Comparison of ENCODE assay signal across 19 mouse cellular contexts in the genomic region with DNA sequence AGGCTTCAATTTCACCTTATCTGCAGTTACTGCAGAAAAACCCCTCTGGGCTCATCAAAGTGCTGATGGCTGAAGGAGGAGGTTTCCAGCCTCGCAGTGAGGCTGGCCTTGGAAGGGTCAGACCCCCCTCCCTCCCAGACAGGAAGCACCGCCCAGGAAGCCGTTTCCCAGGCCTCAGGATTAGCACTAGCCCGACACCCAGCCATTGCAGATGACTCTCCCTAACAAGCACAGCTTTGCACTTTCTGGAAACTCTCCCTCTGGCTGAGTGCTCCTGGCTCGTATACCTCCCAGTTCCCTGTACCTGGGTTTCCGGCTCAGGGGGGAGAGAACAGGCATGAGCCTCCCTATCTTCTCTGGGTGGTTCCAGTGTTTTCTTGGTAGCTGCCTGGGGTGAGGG. TPM values are rescaled to one million over a fixed set of nuclear protein-coding genes. Genes with fewer than 3 reads are reported as not detected.
A peak's percentile ranks its signal among the peaks of the same experiment; 100 is the strongest.
DNase-seq lines count a peak whose midpoint lies in the region; ATAC-seq and TF ChIP-seq lines count a peak whose summit lies in the region.
"Had no signal": no experiment of that assay in that cellular context is flagged by ENCODE, and none has a peak within 500 bp of the region (broad histone marks: within the 10 kb centered on the region; RNA-seq: fewer than 3 reads in every experiment).

No protein-coding gene starts in this region.

- no peak overlapping the region for H3K9ac ChIP-seq in kidney, postnatal 0 days (ENCODE audit: low read depth, low read length)
- H3K9ac ChIP-seq: hindbrain, embryonic 13.5 days; limb, embryonic 15.5 days; midbrain, embryonic 12.5 days; neural tube, embryonic 13.5 days had no signal

- no peaks in the 10 kb centered on the region for H3K27me3 ChIP-seq in kidney, postnatal 0 days (ENCODE audit: insufficient read depth, low read length)
- peaks cover 19% of the 10 kb centered on the region for H3K27me3 ChIP-seq in megakaryocyte, embryonic 14.5 days (replicated peaks)
- H3K27me3 ChIP-seq: hindbrain, embryonic 13.5 days; limb, embryonic 15.5 days; midbrain, embryonic 12.5 days; neural tube, embryonic 13.5 days had no signal

- TF ChIP-seq CTCF in kidney, postnatal 0 days (IDR thresholded peaks at IDR 0.05; ENCODE audit: low read depth), result no peak

- DNase-seq in adrenal gland, postnatal 10 days, result peak; percentile 25
- DNase-seq in adrenal gland, adult 18-20 months (ENCODE audit: low spot score in 2 of 2), result no peak
- peak; percentile 15 for DNase-seq in kidney, postnatal 0 days (ENCODE audit: low spot score)
- no peak for DNase-seq in kidney, adult 18-20 months
- no peak for DNase-seq in layer of hippocampus, adult 8-10 months (ENCODE audit: low spot score in 2 of 2)
- DNase-seq in right cerebral cortex, adult 2 months (ENCODE audit: low spot score in 2 of 2), result no peak
- DNase-seq: cerebellum, adult 18-20 months; cerebellum, postnatal 25 days; gastrocnemius, adult 2 months; kidney, postnatal 14 days; right cerebral cortex, adult 18-20 months had no signal

- ATAC-seq in kidney, postnatal 0 days (replicated peaks; ENCODE audit: low FRiP score, low read depth), result no peak
- ATAC-seq in megakaryocyte, adult 5-6 weeks (ENCODE audit: poor library complexity, severe bottlenecking), result no peak
- ATAC-seq: CD4-positive, CD25-positive, alpha-beta regulatory T cell, adult 4 months; inflammation-experienced regulatory T-cells, adult 6 months had no signal

- 21% methylated on average over 6 of the region's 6 CpGs for WGBS in kidney, postnatal 0 days

- H3K4me1 ChIP-seq in kidney, postnatal 0 days (replicated peaks; ENCODE audit: insufficient read depth, low read length), result 0 out of 2 replicates have a peak, but pooled peaks cover 3% of the 10 kb centered on the region
- H3K4me1 ChIP-seq in megakaryocyte, embryonic 14.5 days, result peaks cover 38% of the 10 kb centered on the region
- H3K4me1 ChIP-seq: hindbrain, embryonic 13.5 days; midbrain, embryonic 12.5 days had no signal

- no peak overlapping the region for H3K27ac ChIP-seq in kidney, postnatal 0 days
- H3K27ac ChIP-seq: gastrocnemius, adult 2 months; hindbrain, embryonic 13.5 days; limb, embryonic 15.5 days; midbrain, embryonic 12.5 days; neural tube, embryonic 13.5 days had no signal

- H3K4me3 ChIP-seq in kidney, postnatal 0 days (replicated peaks; ENCODE audit: low read depth, low read length), result no peak overlapping the region
- peak overlapping the region; percentile 73 for H3K4me3 ChIP-seq in megakaryocyte, embryonic 14.5 days (replicated peaks)
- H3K4me3 ChIP-seq: gastrocnemius, adult 2 months; hindbrain, embryonic 13.5 days; limb, embryonic 15.5 days; midbrain, embryonic 12.5 days; neural tube, embryonic 13.5 days had no signal

- H3K4me2 ChIP-seq in kidney, postnatal 0 days (ENCODE audit: low read length), result no peak overlapping the region
- H3K4me2 ChIP-seq: hindbrain, embryonic 13.5 days; limb, embryonic 15.5 days; midbrain, embryonic 12.5 days; neural tube, embryonic 13.5 days had no signal

- H3K9me3 ChIP-seq in kidney, postnatal 0 days (replicated peaks; ENCODE audit: low read length), result no peaks in the 10 kb centered on the region
- H3K9me3 ChIP-seq in megakaryocyte, embryonic 14.5 days, result no peaks in the 10 kb centered on the region
- H3K9me3 ChIP-seq: hindbrain, embryonic 13.5 days; limb, embryonic 15.5 days; midbrain, embryonic 12.5 days; neural tube, embryonic 13.5 days had no signal

- H3K36me3 ChIP-seq in kidney, postnatal 0 days (ENCODE audit: insufficient read depth, low read length), result no peaks in the 10 kb centered on the region
- H3K36me3 ChIP-seq in megakaryocyte, embryonic 14.5 days (replicated peaks; ENCODE audit: low read length), result no peaks in the 10 kb centered on the region
- H3K36me3 ChIP-seq: hindbrain, embryonic 13.5 days; limb, embryonic 15.5 days; midbrain, embryonic 12.5 days; neural tube, embryonic 13.5 days had no signal

RNA-seq across cellular contexts. Expression of a gene that starts 21.0 kb away (rescaled TPM):
- 10 to 100 TPM; 15.6 to 15.7 TPM for total RNA-seq in adrenal gland, postnatal 10 days (2021)
- total RNA-seq in adrenal gland, adult 18-20 months (2021), result 10 to 100 TPM; 11.9 to 13.0 TPM
- 29.2 and 34.8 TPM in 2 replicates for polyA plus RNA-seq in kidney, postnatal 0 days (2015; fragmentation: Nextera tagmentation; extraction: Ambion mirVana)
- 10.0 and 19.0 TPM in 2 replicates for polyA plus RNA-seq in megakaryocyte, embryonic 14.5 days (2012; ENCODE audit: insufficient read depth, low replicate concordance)
- total RNA-seq in megakaryocyte, adult 5-6 weeks (2015), result 25.7 and 33.5 TPM in 2 replicates
- 15.1 and 16.1 TPM in 2 replicates for total RNA-seq in megakaryocyte, adult 5-6 weeks (2017)
- total RNA-seq in layer of hippocampus, adult 8-10 months (2022), result 1 to 10 TPM; 5.0 to 7.2 (median 5.4) TPM

Comparison
In these comparisons a context has a peak if more than half of its experiments do, and no peak if none do; other contexts are left out.
1. DNase-seq: peak in adrenal gland, postnatal 10 days (single experiment) and kidney, postnatal 0 days (single experiment); none in adrenal gland, adult 18-20 months (0 of 2), kidney, adult 18-20 months (single experiment), layer of hippocampus, adult 8-10 months (0 of 2) and right cerebral cortex, adult 2 months (0 of 2).